8 mouse cellular contexts compared by ENCODE assay signal in the genomic region with DNA sequence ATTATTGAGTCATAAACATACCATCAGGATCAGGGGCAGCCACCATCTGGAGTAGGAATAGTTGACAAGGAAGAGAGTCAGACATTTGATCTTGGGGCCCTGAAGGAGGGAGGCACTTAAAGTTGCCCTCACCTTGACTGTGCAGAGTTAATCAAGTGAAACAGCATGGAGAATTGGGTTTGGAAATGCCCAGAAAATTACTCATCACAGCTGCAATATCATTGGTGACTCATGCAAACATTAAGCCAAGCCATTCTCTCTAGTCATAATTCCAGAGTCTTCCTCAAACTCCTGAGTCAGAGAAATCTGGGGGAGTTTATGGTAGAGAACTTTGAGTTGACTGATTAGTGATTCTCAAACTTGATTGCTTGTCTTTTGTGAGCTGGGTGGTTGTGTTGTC.
"Had no signal": no experiment of that assay in that cellular context is flagged by ENCODE, and none has a peak within 500 bp of the region (broad histone marks: within the 10 kb centered on the region; RNA-seq: fewer than 3 reads in every experiment).

No protein-coding gene starts in this region.

- DNase-seq: kidney, postnatal 10 days; kidney, postnatal 4 days; left cerebral cortex, postnatal 4 days; lung, adult 18-20 months; lung, postnatal 36 days; right cerebral cortex, postnatal 4 days; spleen, adult 18-20 months; thymus, postnatal 36 days had no signal
